Comparison of ENCODE assay signal across 12 mouse cellular contexts in the genomic region with DNA sequence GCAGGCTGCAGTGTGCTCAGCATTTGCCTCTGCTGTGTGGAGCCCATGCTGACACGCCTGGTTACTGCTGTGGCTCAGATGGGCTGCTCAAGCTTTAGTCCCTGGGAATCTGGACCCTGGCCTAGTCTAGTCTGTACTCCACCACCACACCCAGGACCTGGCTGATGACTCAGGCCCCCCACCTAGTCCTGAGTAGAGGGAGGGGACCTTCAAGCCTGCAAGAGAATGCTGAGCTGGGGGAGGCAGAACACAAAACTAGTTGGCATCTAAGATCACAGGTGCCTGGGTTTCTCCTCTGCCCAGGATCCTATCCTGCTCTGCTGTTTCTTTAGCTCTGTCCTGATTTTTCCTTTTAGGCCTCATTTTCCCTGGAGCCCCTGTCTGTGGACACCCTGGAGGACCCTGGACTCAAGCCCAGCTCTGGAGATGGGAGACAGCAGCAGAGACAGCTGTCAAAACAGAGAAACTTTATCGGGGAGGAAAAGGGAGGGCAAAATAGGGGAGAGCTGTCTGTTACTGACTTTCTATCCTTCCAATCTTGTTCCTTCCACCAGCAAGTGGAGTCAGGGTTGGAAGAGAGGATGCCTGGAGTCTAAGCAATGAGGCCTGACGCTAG. TPM values are rescaled to one million over a fixed set of nuclear protein-coding genes. Genes with fewer than 3 reads are reported as not detected.
DNase-seq lines count a peak whose midpoint lies in the region; ATAC-seq lines count a peak whose summit lies in the region.
"Had no signal": no experiment of that assay in that cellular context is flagged by ENCODE, and none has a peak within 500 bp of the region (broad histone marks: within the 10 kb centered on the region; RNA-seq: fewer than 3 reads in every experiment).

No protein-coding gene starts in this region.

- peaks cover 29% of the 10 kb centered on the region for H3K4me1 ChIP-seq in intestine, embryonic 16.5 days (ENCODE audit: control insufficient read depth, insufficient read depth, low read length)
- peaks cover 50% of the 10 kb centered on the region for H3K4me1 ChIP-seq in liver, embryonic 11.5 days (replicated peaks; ENCODE audit: control insufficient read depth, insufficient read depth, low read length)

- H3K27ac ChIP-seq in intestine, embryonic 16.5 days (ENCODE audit: low read length) = no peak overlapping the region
- H3K27ac ChIP-seq in liver, embryonic 11.5 days (ENCODE audit: low read depth, low read length) = no peak overlapping the region
- H3K27ac ChIP-seq: midbrain, embryonic 10.5 days had no signal

- H3K4me3 ChIP-seq in intestine, embryonic 16.5 days (ENCODE audit: low read length) = no peak overlapping the region
- no peak overlapping the region for H3K4me3 ChIP-seq in liver, embryonic 11.5 days (ENCODE audit: low read depth, low read length)
- H3K4me3 ChIP-seq: midbrain, embryonic 10.5 days had no signal

- H3K27me3 ChIP-seq in intestine, embryonic 16.5 days (replicated peaks; ENCODE audit: control insufficient read depth, insufficient read depth, low read length) = 0 out of 2 replicates have a peak, but pooled peaks cover 3% of the 10 kb centered on the region
- H3K27me3 ChIP-seq in liver, embryonic 11.5 days (replicated peaks; ENCODE audit: control insufficient read depth, insufficient read depth, low read length) = no peaks in the 10 kb centered on the region

- no peak for ATAC-seq in intestine, embryonic 16.5 days
- ATAC-seq in liver, embryonic 11.5 days (replicated peaks; ENCODE audit: low FRiP score) = no peak
- ATAC-seq in cerebellum, adult (ENCODE audit: insufficient number of reproducible peaks, low FRiP score, low TSS enrichment) = no peak

- DNase-seq in gastrocnemius, adult 18-20 months (ENCODE audit: low spot score) = peak; percentile 59
- DNase-seq in gastrocnemius, postnatal 4 days (ENCODE audit: low spot score in 2 of 2) = no peak
- peak; percentile 68 for DNase-seq in kidney, postnatal 10 days
- no peak for DNase-seq in kidney, postnatal 36 days
- peak; percentile 66 for DNase-seq in heart, adult 8-10 months (ENCODE audit: low spot score)
- DNase-seq in liver, embryonic 11.5 days (ENCODE audit: low spot score) = no peak
- DNase-seq: lung, adult 2 months; right cerebral cortex, adult 18-20 months had no signal

- no peaks in the 10 kb centered on the region for H3K9me3 ChIP-seq in intestine, embryonic 16.5 days (ENCODE audit: control insufficient read depth, low read length)
- H3K9me3 ChIP-seq in liver, embryonic 11.5 days (ENCODE audit: control insufficient read depth, low read length) = no peaks in the 10 kb centered on the region
- H3K9me3 ChIP-seq: midbrain, embryonic 10.5 days had no signal

- no peak overlapping the region for H3K4me2 ChIP-seq in intestine, embryonic 16.5 days (ENCODE audit: low read depth, low read length)
- no peak overlapping the region for H3K4me2 ChIP-seq in liver, embryonic 11.5 days

- WGBS in intestine, embryonic 16.5 days = 63% methylated on average over 3 of the region's 3 CpGs
- WGBS in liver, embryonic 11.5 days = 86% methylated on average over 3 of the region's 3 CpGs

- peak overlapping the region; percentile 39 for H3K9ac ChIP-seq in intestine, embryonic 16.5 days (ENCODE audit: low read depth, low read length)
- no peak overlapping the region for H3K9ac ChIP-seq in liver, embryonic 11.5 days (ENCODE audit: low read depth, low read length)

- H3K36me3 ChIP-seq in intestine, embryonic 16.5 days (ENCODE audit: control insufficient read depth, insufficient read depth, low read length) = no peaks in the 10 kb centered on the region
- H3K36me3 ChIP-seq in liver, embryonic 11.5 days (ENCODE audit: control insufficient read depth, insufficient read depth, low read length) = peaks cover 16% of the 10 kb centered on the region; the same call in 1 of the 2 replicates

RNA-seq across cellular contexts. Expression of a gene that starts 7.9 kb away (rescaled TPM):
- not detected for total RNA-seq in gastrocnemius, adult 18-20 months (2021)
- under 1 TPM; 0.16 to 0.20 TPM for total RNA-seq in gastrocnemius, postnatal 4 days (2021)
- not detected for total RNA-seq in heart, adult 8-10 months (2022)
- 0.09 and 0.20 TPM in 2 replicates for polyA plus RNA-seq in intestine, embryonic 16.5 days (2015; fragmentation: Nextera tagmentation; extraction: Ambion mirVana)
- polyA plus RNA-seq in liver, embryonic 11.5 days (2014; fragmentation: Nextera tagmentation; extraction: Ambion mirVana) = 0.49 and 0.78 TPM in 2 replicates
- polyA plus RNA-seq: thymus, postnatal 0 days had no signal

RNA-seq across cellular contexts. Expression of a gene that starts 21.6 kb away (rescaled TPM):
- 10 to 100 TPM in 1 of 2 experiments, 1 to 10 TPM in 1; 7.9 to 32.1 TPM for total RNA-seq in gastrocnemius, adult 18-20 months (2021)
- total RNA-seq in gastrocnemius, postnatal 4 days (2021) = 10 to 100 TPM; 62.1 to 70.0 TPM
- total RNA-seq in heart, adult 8-10 months (2022) = 1 to 10 TPM; 6.7 to 9.5 (median 8.8) TPM
- 3.6 and 4.1 TPM in 2 replicates for polyA plus RNA-seq in intestine, embryonic 16.5 days (2015; fragmentation: Nextera tagmentation; extraction: Ambion mirVana)
- 23.2 and 24.8 TPM in 2 replicates for polyA plus RNA-seq in liver, embryonic 11.5 days (2014; fragmentation: Nextera tagmentation; extraction: Ambion mirVana)

RNA-seq across cellular contexts. Expression of a gene that starts 45.8 kb away (rescaled TPM):
- 10 to 100 TPM; 35.8 to 37.3 TPM for total RNA-seq in gastrocnemius, adult 18-20 months (2021)
- 10 to 100 TPM; 72.8 to 78.4 TPM for total RNA-seq in gastrocnemius, postnatal 4 days (2021)
- 10 to 100 TPM; 48.9 to 55.0 (median 49.4) TPM for total RNA-seq in heart, adult 8-10 months (2022)
- polyA plus RNA-seq in intestine, embryonic 16.5 days (2015; fragmentation: Nextera tagmentation; extraction: Ambion mirVana) = 297 and 298 TPM in 2 replicates
- polyA plus RNA-seq in liver, embryonic 11.5 days (2014; fragmentation: Nextera tagmentation; extraction: Ambion mirVana) = 298 and 328 TPM in 2 replicates

RNA-seq across cellular contexts. Expression of a gene that starts 48.3 kb away (rescaled TPM):
- total RNA-seq in gastrocnemius, adult 18-20 months (2021) = 1 to 10 TPM; 6.5 to 9.1 TPM
- 10 to 100 TPM; 65.8 to 68.1 TPM for total RNA-seq in gastrocnemius, postnatal 4 days (2021)
- 10 to 100 TPM; 27.8 to 40.2 (median 33.7) TPM for total RNA-seq in heart, adult 8-10 months (2022)
- polyA plus RNA-seq in intestine, embryonic 16.5 days (2015; fragmentation: Nextera tagmentation; extraction: Ambion mirVana) = 40.3 and 43.0 TPM in 2 replicates
- polyA plus RNA-seq in liver, embryonic 11.5 days (2014; fragmentation: Nextera tagmentation; extraction: Ambion mirVana) = 35.4 and 35.7 TPM in 2 replicates

Comparison
In these comparisons a context has a peak if more than half of its experiments do, and no peak if none do; other contexts are left out.
1. DNase-seq: peak in gastrocnemius, adult 18-20 months (single experiment), kidney, postnatal 10 days (single experiment) and heart, adult 8-10 months (single experiment); none in gastrocnemius, postnatal 4 days (0 of 2), kidney, postnatal 36 days (0 of 2) and liver, embryonic 11.5 days (single experiment).